Mouse (Mus musculus) brown adipose tissue, adult 24 weeks (tissue): ENCODE data around the gene Arl6ip4. TPM values are rescaled to one million over a fixed set of nuclear protein-coding genes. Genes with fewer than 3 reads are reported as not detected.

ENCODE experiments used
- H3K27ac ChIP-seq: fragments of 200-500 bp; replicated peaks from 2 replicates; pipeline ENCODE4 v1.5.1; 2012; ENCODE audit warnings: low read depth, mild to moderate bottlenecking, low read length
- H3K4me1 ChIP-seq: fragments of 200-500 bp; 2 replicates; pipeline ENCODE4 v1.6.1; 2012; ENCODE audit warnings: low read length, mixed read lengths; ENCODE audit not compliant: control insufficient read depth, insufficient read depth, insufficient read length
- H3K4me3 ChIP-seq: fragments of 200-500 bp; 2 replicates; pipeline ENCODE4 v1.5.1; 2012; ENCODE audit warnings: low read depth, mild to moderate bottlenecking, low read length, moderate library complexity; ENCODE audit not compliant: insufficient read depth
- polyA plus RNA-seq: library from polyadenylated mRNA; stranded (reverse); fragments of >200 nt; gene quantifications from 2 replicates; pipeline ENCODE4 v1.2.4, GENCODE M21; 2012; ENCODE audit not compliant: missing spikeins, insufficient read depth, insufficient read length

Gene Arl6ip4
- polyA plus RNA-seq, 1 experiment, result 55.2 TPM

DNA sequence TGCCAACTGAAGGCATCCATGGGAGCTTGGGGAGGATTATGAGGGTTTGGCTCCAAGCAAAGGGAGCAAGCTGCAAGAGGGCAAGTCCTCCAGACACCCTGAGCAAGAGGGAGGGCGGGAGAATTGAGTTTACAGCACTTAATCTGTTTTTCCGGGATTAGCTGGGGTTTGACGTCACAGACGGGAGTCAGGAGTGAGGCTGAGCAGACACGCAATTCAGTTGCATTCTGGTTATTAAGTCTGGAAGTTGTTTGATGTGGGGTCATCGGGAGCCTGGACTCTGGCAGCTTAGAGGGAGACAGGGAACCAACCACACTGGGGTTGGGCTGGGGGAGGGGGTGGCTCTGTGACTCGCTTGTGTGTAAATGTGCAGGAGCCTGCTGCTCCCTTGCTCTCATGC, 43.6 kb downstream of the Arl6ip4 start:
- H3K4me1 ChIP-seq, result peaks cover 11% of the 10 kb centered on the region
- H3K27ac ChIP-seq, result no peak overlapping the region
- no peak overlapping the region for H3K4me3 ChIP-seq

GRCm38 (mm10) chr5:124161831-124162230, 45.9 kb downstream of the Arl6ip4 start:
- Histone ChIP-seq H3K27ac (no peak overlapping the region), H3K4me3 (no peak overlapping the region), H3K4me1 (peaks cover 24% of the 10 kb centered on the region)

DNA sequence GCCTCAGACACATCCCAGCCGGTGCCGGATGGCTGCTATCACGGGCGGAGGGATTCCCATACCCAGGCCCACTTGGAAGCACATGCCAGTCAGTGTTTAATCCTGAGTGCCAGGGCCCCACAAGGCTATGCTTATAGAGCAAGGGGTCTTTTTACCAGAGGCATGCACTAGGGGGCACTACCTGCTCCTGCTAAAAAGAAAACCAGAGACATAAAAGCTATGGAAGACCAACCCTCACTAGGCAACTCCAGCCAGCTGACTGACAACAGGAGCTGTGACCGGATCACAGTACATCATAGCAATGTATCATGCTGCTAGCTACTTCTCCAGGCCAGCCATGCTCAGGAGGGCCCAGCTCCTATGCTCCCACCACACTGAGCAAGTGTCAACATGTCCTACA, 46.7 kb downstream of the Arl6ip4 start:
- Histone ChIP-seq H3K4me1 (peaks cover 25% of the 10 kb centered on the region), H3K27ac (no peak overlapping the region), H3K4me3 (no peak overlapping the region)

- no peak overlapping the region for H3K4me3 ChIP-seq
- H3K4me1 ChIP-seq, result peaks cover 27% of the 10 kb centered on the region
- H3K27ac ChIP-seq, result no peak overlapping the region
These were observed 47.6 kb downstream of the Arl6ip4 start for GRCm38 (mm10) chr5:124163445-124163844.

GRCm38 (mm10) chr5:124165622-124166570, 50.0 kb downstream of the Arl6ip4 start:
- no peak overlapping the region for H3K4me3 ChIP-seq
- peaks cover 19% of the 10 kb centered on the region for H3K4me1 ChIP-seq
- no peak overlapping the region for H3K27ac ChIP-seq

GRCm38 (mm10) chr5:124166741-124167140, 50.9 kb downstream of the Arl6ip4 start:
- H3K4me3 ChIP-seq, result no peak overlapping the region
- H3K4me1 ChIP-seq, result peaks cover 20% of the 10 kb centered on the region
- no peak overlapping the region for H3K27ac ChIP-seq

DNA sequence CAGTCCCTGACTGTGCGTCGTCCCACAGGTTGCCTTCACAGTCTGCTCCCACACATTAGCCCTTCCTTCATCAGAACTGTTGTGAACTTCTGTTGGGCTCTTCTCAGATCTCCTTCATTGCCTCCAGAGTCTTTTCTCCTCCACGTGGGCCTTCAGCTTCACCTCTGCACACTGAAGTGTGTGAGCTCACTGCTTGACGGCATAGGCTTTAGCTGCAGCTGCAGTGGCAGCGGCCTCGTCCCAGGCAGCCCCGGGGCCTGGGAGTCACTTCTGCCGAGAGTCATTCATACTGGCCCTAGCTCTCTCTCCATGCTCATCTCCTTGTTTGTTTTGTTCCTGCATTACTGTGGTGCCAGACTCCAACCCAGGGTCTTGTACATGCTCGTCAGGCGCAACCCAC, 51.7 kb downstream of the Arl6ip4 start:
- H3K4me1 ChIP-seq, result peaks cover 28% of the 10 kb centered on the region

More for the DNA sequence above, 51.7 kb downstream of the Arl6ip4 start:
- Histone ChIP-seq H3K4me3 (no peak overlapping the region), H3K27ac (no peak overlapping the region)

Other genes with a start within 250 kb of the Arl6ip4 start
- 10.5 and 17.4 TPM in 2 replicates for gene Hcar1, start 236.1 kb upstream of the Arl6ip4 start, polyA plus RNA-seq
- 77.1 and 88.1 TPM in 2 replicates for gene Denr, start 208.9 kb upstream of the Arl6ip4 start, polyA plus RNA-seq
- gene Gm43518, start 188.7 kb upstream of the Arl6ip4 start, polyA plus RNA-seq, result not detected in 2 replicates
- 6.1 and 11.5 TPM in 2 replicates for gene Ccdc62, start 185.4 kb upstream of the Arl6ip4 start, polyA plus RNA-seq
- gene Hip1r, start 142.5 kb upstream of the Arl6ip4 start, polyA plus RNA-seq, result 3.8 and 5.2 TPM in 2 replicates
- gene Vps37b, start 83.8 kb upstream of the Arl6ip4 start, polyA plus RNA-seq, result 2.7 and 3.7 TPM in 2 replicates
- gene Abcb9, start 20.3 kb upstream of the Arl6ip4 start, polyA plus RNA-seq, result 6.4 and 8.8 TPM in 2 replicates
- 20.5 and 23.1 TPM in 2 replicates for gene Ogfod2, start 3.8 kb upstream of the Arl6ip4 start, polyA plus RNA-seq
- 20.3 and 21.8 TPM in 2 replicates for gene Pitpnm2, start 133.7 kb downstream of the Arl6ip4 start, polyA plus RNA-seq
- gene Mphosph9, start 211.9 kb downstream of the Arl6ip4 start, polyA plus RNA-seq, result 2.0 and 3.7 TPM in 2 replicates
- gene 2810006K23Rik, start 212.0 kb downstream of the Arl6ip4 start, polyA plus RNA-seq, result 17.1 and 19.3 TPM in 2 replicates
- 61.9 and 82.3 TPM in 2 replicates for gene Cdk2ap1, start 247.0 kb downstream of the Arl6ip4 start, polyA plus RNA-seq